Mouse (Mus musculus): ENCODE measurements at regions not wholly inside any gene's neighbourhood (a gene's known extent, or its start where the extent isn't known, plus 50 kb on each side); places are given as distances from the start of the nearest gene placed in this dataset.

DNA sequence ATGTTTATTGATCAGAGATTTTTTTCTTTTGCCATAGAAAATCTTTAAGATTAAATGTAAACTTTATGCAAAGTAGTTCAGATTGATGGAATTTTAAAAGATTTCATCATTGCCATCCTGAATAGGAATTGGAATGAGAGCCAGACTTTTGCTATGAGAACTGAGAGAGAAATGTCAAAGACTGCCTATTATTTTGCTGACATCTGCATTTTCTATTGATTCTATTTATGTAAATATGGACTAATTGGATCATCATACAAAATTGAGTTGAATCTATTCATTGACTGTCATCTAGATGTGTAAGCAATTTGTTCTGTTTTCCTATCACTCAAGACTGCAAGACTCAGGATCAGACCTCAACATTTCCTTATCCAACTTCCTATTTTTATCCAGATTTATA is 659.7 kb downstream of the Cdh8 start:
- Histone ChIP-seq H3K36me3 (ENCODE audit: control insufficient read depth, insufficient read depth, low read length) (no peaks in the 10 kb centered on the region), H3K4me3 (replicated peaks; ENCODE audit: low read length) (no peak overlapping the region), H3K9ac (ENCODE audit: low read depth, low read length, severe bottlenecking) (no peak overlapping the region), H3K9me3 (ENCODE audit: control insufficient read depth, low read length) (no peaks in the 10 kb centered on the region), H3K4me1 (ENCODE audit: control insufficient read depth, insufficient read depth, low read length) (no peaks in the 10 kb centered on the region), H3K27me3 (ENCODE audit: control insufficient read depth, insufficient read depth, low read length) (no peaks in the 10 kb centered on the region), H3K4me2 (replicated peaks; ENCODE audit: low read depth, low read length, severe bottlenecking) (no peak overlapping the region), H3K27ac (replicated peaks; ENCODE audit: low read depth, low read length) (no peak overlapping the region)
- no peak for DNase-seq (ENCODE audit: low spot score)
- no peak for ATAC-seq (ENCODE audit: low FRiP score, low read depth)
- no peak for TF ChIP-seq POLR2A (IDR thresholded peaks at IDR 0.05; ENCODE audit: borderline replicate concordance, extremely low read depth, insufficient read depth, insufficient read length)

DNA sequence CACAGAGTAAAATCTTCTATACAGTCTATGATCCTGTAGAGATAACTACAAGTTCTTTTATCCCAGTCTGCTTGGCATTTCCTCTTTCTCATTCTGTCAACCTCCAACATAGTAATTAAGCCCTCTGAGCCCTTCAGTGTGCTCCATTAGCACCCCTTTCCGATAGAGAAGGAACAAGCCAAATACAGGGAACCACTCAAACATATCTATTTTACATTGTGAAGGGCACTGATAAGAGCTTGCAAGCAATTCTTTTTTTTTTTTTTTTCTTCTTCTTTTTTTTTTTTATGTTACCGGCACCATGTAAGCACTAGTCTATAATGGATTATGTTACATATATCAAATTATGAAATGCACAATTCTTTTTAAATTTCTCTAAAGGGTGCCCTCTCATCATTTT is 660.5 kb downstream of the Cdh8 start:
- no peaks in the 10 kb centered on the region for H3K9me3 ChIP-seq (ENCODE audit: control insufficient read depth, low read length)
- H3K9ac ChIP-seq (ENCODE audit: low read depth, low read length, severe bottlenecking), result no peak overlapping the region
- no peaks in the 10 kb centered on the region for H3K4me1 ChIP-seq (ENCODE audit: control insufficient read depth, insufficient read depth, low read length)
- no peaks in the 10 kb centered on the region for H3K36me3 ChIP-seq (ENCODE audit: control insufficient read depth, insufficient read depth, low read length)
- no peak for ATAC-seq (ENCODE audit: low FRiP score, low read depth)
- no peak overlapping the region for H3K4me2 ChIP-seq (replicated peaks; ENCODE audit: low read depth, low read length, severe bottlenecking)
- whole genome bisulfite sequencing, result 87% methylated on average over 2 of the region's 2 CpGs
- H3K27ac ChIP-seq (replicated peaks; ENCODE audit: low read depth, low read length), result no peak overlapping the region
- DNase-seq (ENCODE audit: low spot score), result no peak
- no peak overlapping the region for H3K4me3 ChIP-seq (replicated peaks; ENCODE audit: low read length)
- no peak for TF ChIP-seq POLR2A (IDR thresholded peaks at IDR 0.05; ENCODE audit: borderline replicate concordance, extremely low read depth, insufficient read depth, insufficient read length)
- no peaks in the 10 kb centered on the region for H3K27me3 ChIP-seq (ENCODE audit: control insufficient read depth, insufficient read depth, low read length)

DNA sequence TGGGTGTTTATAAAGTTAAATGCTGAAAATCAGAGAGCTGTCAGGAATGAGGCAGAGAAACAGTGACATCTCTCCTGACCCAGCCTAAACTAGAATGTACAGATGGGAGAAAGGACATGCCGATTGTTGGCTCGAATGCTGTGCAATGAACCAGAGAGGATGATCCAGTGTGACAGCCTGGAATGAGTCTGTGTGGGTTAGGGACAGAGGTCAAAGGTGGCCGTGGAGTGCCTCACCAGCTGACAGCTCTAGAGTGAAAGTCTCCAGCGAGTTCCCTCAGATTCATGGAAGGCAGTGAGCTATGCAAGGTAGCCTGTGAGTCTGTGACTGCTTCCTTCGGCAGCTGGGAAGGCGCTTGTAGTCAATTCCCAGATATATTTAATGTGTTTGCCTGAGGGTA is 663.9 kb downstream of the Cdh8 start:
- no peak for ATAC-seq (ENCODE audit: low FRiP score, low read depth)
- Histone ChIP-seq H3K4me1 (ENCODE audit: control insufficient read depth, insufficient read depth, low read length) (no peaks in the 10 kb centered on the region), H3K4me2 (replicated peaks; ENCODE audit: low read depth, low read length, severe bottlenecking) (no peak overlapping the region), H3K9me3 (ENCODE audit: control insufficient read depth, low read length) (no peaks in the 10 kb centered on the region), H3K27me3 (ENCODE audit: control insufficient read depth, insufficient read depth, low read length) (no peaks in the 10 kb centered on the region), H3K27ac (replicated peaks; ENCODE audit: low read depth, low read length) (no peak overlapping the region), H3K9ac (ENCODE audit: low read depth, low read length, severe bottlenecking) (no peak overlapping the region), H3K36me3 (ENCODE audit: control insufficient read depth, insufficient read depth, low read length) (no peaks in the 10 kb centered on the region), H3K4me3 (replicated peaks; ENCODE audit: low read length) (no peak overlapping the region)
- WGBS, result 53% methylated on average over 6 of the region's 6 CpGs
- no peak for DNase-seq (ENCODE audit: low spot score)
- TF ChIP-seq POLR2A (IDR thresholded peaks at IDR 0.05; ENCODE audit: borderline replicate concordance, extremely low read depth, insufficient read depth, insufficient read length), result no peak

DNA sequence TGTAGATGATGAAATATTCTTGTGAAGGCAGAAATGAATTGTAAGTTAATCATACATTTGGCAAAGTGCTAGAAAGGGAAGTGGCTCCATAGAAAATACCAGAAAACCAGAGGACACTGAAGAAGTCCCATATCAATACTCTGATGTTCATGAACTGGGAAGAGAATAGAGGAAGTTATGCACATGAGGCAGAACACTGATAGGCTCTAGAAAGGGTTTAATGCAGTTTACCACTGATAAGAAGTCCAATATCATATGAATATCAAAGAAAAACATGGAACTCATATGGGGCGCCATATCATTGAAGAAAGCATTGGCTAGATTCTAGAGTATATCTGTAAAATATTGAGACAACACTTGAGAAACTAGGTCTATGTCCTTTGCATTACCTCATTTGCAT is 708.5 kb downstream of the Cdh8 start:
- no peak for TF ChIP-seq POLR2A (IDR thresholded peaks at IDR 0.05; ENCODE audit: borderline replicate concordance, extremely low read depth, insufficient read depth, insufficient read length)
- Histone ChIP-seq H3K4me1 (ENCODE audit: control insufficient read depth, insufficient read depth, low read length) (no peaks in the 10 kb centered on the region), H3K4me2 (replicated peaks; ENCODE audit: low read depth, low read length, severe bottlenecking) (no peak overlapping the region), H3K4me3 (replicated peaks; ENCODE audit: low read length) (no peak overlapping the region), H3K36me3 (ENCODE audit: control insufficient read depth, insufficient read depth, low read length) (no peaks in the 10 kb centered on the region), H3K9me3 (ENCODE audit: control insufficient read depth, low read length) (no peaks in the 10 kb centered on the region), H3K27me3 (ENCODE audit: control insufficient read depth, insufficient read depth, low read length) (no peaks in the 10 kb centered on the region), H3K27ac (replicated peaks; ENCODE audit: low read depth, low read length) (no peak overlapping the region), H3K9ac (ENCODE audit: low read depth, low read length, severe bottlenecking) (no peak overlapping the region)
- no peak for ATAC-seq (ENCODE audit: low FRiP score, low read depth)
- 91% methylated on average over 1 of the region's 1 CpGs for WGBS
- DNase-seq (ENCODE audit: low spot score), result no peak

DNA sequence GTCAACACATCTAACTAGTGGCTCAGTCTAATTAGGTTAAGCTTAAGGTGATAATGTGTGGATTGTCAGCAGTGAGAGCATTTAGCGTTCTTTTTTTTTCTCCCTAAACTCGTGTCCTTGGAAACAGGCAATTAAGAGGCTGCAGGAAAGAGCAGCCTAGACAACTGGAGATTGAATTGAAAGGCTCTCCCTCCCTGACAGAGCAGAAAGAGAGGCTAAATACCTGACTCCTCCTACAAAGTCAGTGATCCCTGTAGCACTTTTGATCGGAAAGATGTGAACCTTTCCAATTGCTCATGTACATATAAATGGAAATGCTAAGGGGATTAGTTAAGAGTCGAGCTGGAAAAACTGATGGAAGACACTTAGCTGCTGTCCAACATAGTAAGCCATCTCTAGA is 710.1 kb downstream of the Cdh8 start:
- Histone ChIP-seq H3K27ac (replicated peaks; ENCODE audit: low read depth, low read length) (no peak overlapping the region), H3K36me3 (ENCODE audit: control insufficient read depth, insufficient read depth, low read length) (no peaks in the 10 kb centered on the region), H3K4me1 (ENCODE audit: control insufficient read depth, insufficient read depth, low read length) (no peaks in the 10 kb centered on the region), H3K27me3 (ENCODE audit: control insufficient read depth, insufficient read depth, low read length) (no peaks in the 10 kb centered on the region), H3K4me2 (replicated peaks; ENCODE audit: low read depth, low read length, severe bottlenecking) (no peak overlapping the region), H3K9ac (ENCODE audit: low read depth, low read length, severe bottlenecking) (no peak overlapping the region), H3K4me3 (replicated peaks; ENCODE audit: low read length) (no peak overlapping the region), H3K9me3 (ENCODE audit: control insufficient read depth, low read length) (no peaks in the 10 kb centered on the region)
- no peak for ATAC-seq (ENCODE audit: low FRiP score, low read depth)
- WGBS, result 67% methylated on average over 4 of the region's 4 CpGs
- DNase-seq (ENCODE audit: low spot score), result no peak
- no peak for TF ChIP-seq POLR2A (IDR thresholded peaks at IDR 0.05; ENCODE audit: borderline replicate concordance, extremely low read depth, insufficient read depth, insufficient read length)

DNA sequence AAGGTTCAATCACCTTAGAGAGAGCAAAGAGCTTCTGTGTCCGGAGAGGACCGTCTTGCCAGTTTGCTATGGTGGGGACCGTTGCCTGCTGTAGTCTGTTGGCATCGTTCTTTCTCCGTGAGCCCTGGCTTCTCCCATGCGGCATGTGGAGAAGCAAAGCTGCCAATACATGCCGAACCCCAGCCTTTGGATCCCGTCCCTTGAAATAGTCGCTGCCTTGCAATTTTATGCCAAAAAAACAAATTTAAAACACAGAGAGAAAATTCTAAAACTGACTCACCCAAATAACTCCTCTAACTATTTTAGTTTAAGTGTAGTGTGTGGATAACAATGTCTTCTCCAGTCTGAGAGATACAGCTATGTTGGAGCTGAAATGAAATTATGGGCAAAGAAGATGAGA is 731.1 kb downstream of the Cdh8 start:
- no peak overlapping the region for H3K4me3 ChIP-seq (replicated peaks; ENCODE audit: low read length)
- no peak overlapping the region for H3K9ac ChIP-seq (ENCODE audit: low read depth, low read length, severe bottlenecking)
- no peaks in the 10 kb centered on the region for H3K9me3 ChIP-seq (ENCODE audit: control insufficient read depth, low read length)
- no peaks in the 10 kb centered on the region for H3K36me3 ChIP-seq (ENCODE audit: control insufficient read depth, insufficient read depth, low read length)
- DNase-seq (ENCODE audit: low spot score) (no peak), ATAC-seq (ENCODE audit: low FRiP score, low read depth) (no peak)
- no peaks in the 10 kb centered on the region for H3K4me1 ChIP-seq (ENCODE audit: control insufficient read depth, insufficient read depth, low read length)
- TF ChIP-seq POLR2A (IDR thresholded peaks at IDR 0.05; ENCODE audit: borderline replicate concordance, extremely low read depth, insufficient read depth, insufficient read length), result no peak
- no peak overlapping the region for H3K27ac ChIP-seq (replicated peaks; ENCODE audit: low read depth, low read length)
- 89% methylated on average over 9 of the region's 9 CpGs for WGBS
- no peaks in the 10 kb centered on the region for H3K27me3 ChIP-seq (ENCODE audit: control insufficient read depth, insufficient read depth, low read length)
- H3K4me2 ChIP-seq (replicated peaks; ENCODE audit: low read depth, low read length, severe bottlenecking), result no peak overlapping the region
